13 mouse cellular contexts compared by ENCODE assay signal in genomic region chr5:120138406-120138805, GRCm38 (mm10). TPM values are rescaled to one million over a fixed set of nuclear protein-coding genes. Genes with fewer than 3 reads are reported as not detected.
A peak's percentile ranks its signal among the peaks of the same experiment; 100 is the strongest.
DNase-seq lines count a peak whose midpoint lies in the region; ATAC-seq and TF ChIP-seq lines count a peak whose summit lies in the region.
"Had no signal": no experiment of that assay in that cellular context is flagged by ENCODE, and none has a peak within 500 bp of the region (broad histone marks: within the 10 kb centered on the region; RNA-seq: fewer than 3 reads in every experiment).

No protein-coding gene starts in this region.

- H3K27ac ChIP-seq in kidney, adult 2 months (ENCODE audit: insufficient read depth, low read depth, low read length), result no peak overlapping the region
- no peak overlapping the region for H3K27ac ChIP-seq in kidney, embryonic 15.5 days
- peak overlapping the region; percentile 32; the same call in 1 of the 2 replicates for H3K27ac ChIP-seq in heart, postnatal 0 days (ENCODE audit: low read depth)
- peak overlapping the region; percentile 92 for H3K27ac ChIP-seq in liver, embryonic 13.5 days
- no peak overlapping the region for H3K27ac ChIP-seq in midbrain, postnatal 0 days (ENCODE audit: low read depth, low read length)
- H3K27ac ChIP-seq: embryonic facial prominence, embryonic 15.5 days; kidney, postnatal 0 days; neural tube, embryonic 12.5 days had no signal

- WGBS in kidney, adult 2 months, result 53% methylated on average over 3 of the region's 3 CpGs
- WGBS in kidney, embryonic 15.5 days, result 88% methylated on average over 3 of the region's 3 CpGs
- 22% methylated on average over 3 of the region's 3 CpGs for WGBS in heart, postnatal 0 days
- 52% methylated on average over 3 of the region's 3 CpGs for WGBS in liver, embryonic 13.5 days (ENCODE audit: insufficient replicate concordance)
- WGBS in midbrain, postnatal 0 days, result 81% methylated on average over 3 of the region's 3 CpGs

- ATAC-seq in kidney, embryonic 15.5 days (replicated peaks; ENCODE audit: low FRiP score), result no peak
- ATAC-seq in heart, postnatal 0 days (ENCODE audit: insufficient read depth, low read depth), result peak; percentile 54
- ATAC-seq in liver, embryonic 13.5 days (ENCODE audit: low read depth), result no peak
- ATAC-seq in midbrain, postnatal 0 days (ENCODE audit: low FRiP score), result no peak
- ATAC-seq: CD4-positive, CD25-positive, alpha-beta regulatory T cell, adult 4 months had no signal

- TF ChIP-seq CTCF in kidney, adult 2 months (conservative IDR thresholded peaks at IDR 0.05; ENCODE audit: insufficient read depth, insufficient read length, low read depth, low read length), result no peak
- TF ChIP-seq CTCF in heart, postnatal 0 days (IDR thresholded peaks at IDR 0.05; ENCODE audit: low read depth), result no peak
- no peak for TF ChIP-seq CTCF in midbrain, postnatal 0 days (IDR thresholded peaks at IDR 0.05)

- H3K4me2 ChIP-seq in kidney, embryonic 15.5 days, result no peak overlapping the region
- no peak overlapping the region for H3K4me2 ChIP-seq in heart, postnatal 0 days (ENCODE audit: low read depth, low read length)
- H3K4me2 ChIP-seq in liver, embryonic 13.5 days, result peak overlapping the region; percentile 80
- H3K4me2 ChIP-seq in midbrain, postnatal 0 days (ENCODE audit: low read depth, low read length, poor library complexity, severe bottlenecking), result no peak overlapping the region
- H3K4me2 ChIP-seq: embryonic facial prominence, embryonic 15.5 days; neural tube, embryonic 12.5 days had no signal

- DNase-seq in kidney, adult 2 months, result peak; percentile 74
- peak; percentile 29 for DNase-seq in gastrocnemius, postnatal 10 days
- no peak for DNase-seq in heart, postnatal 0 days (ENCODE audit: low spot score)
- DNase-seq in liver, embryonic 13.5 days, result no peak
- no peak for DNase-seq in cerebellum, adult 18-20 months
- no peak for DNase-seq in midbrain, postnatal 0 days (ENCODE audit: low spot score)
- no peak for DNase-seq in spleen, adult 18-20 months
- DNase-seq: cerebellum, adult 11 months had no signal

- no peaks in the 10 kb centered on the region for H3K36me3 ChIP-seq in kidney, adult 2 months (ENCODE audit: control insufficient read depth, insufficient read depth, low read length)
- H3K36me3 ChIP-seq in kidney, embryonic 15.5 days, result peaks cover 57% of the 10 kb centered on the region
- peaks cover 24% of the 10 kb centered on the region for H3K36me3 ChIP-seq in heart, postnatal 0 days (replicated peaks; ENCODE audit: control insufficient read depth, insufficient read depth, low read length)
- H3K36me3 ChIP-seq in liver, embryonic 13.5 days, result peaks cover 61% of the 10 kb centered on the region
- H3K36me3 ChIP-seq in midbrain, postnatal 0 days (ENCODE audit: insufficient read depth, low read length), result peaks cover 9% of the 10 kb centered on the region

- H3K4me1 ChIP-seq in kidney, adult 2 months (ENCODE audit: control insufficient read depth, insufficient read depth, low read length), result peaks cover 3% of the 10 kb centered on the region; the same call in 1 of the 2 replicates
- peaks cover 5% of the 10 kb centered on the region; the same call in 1 of the 2 replicates for H3K4me1 ChIP-seq in kidney, embryonic 15.5 days
- peaks cover 9% of the 10 kb centered on the region; the same call in 1 of the 2 replicates for H3K4me1 ChIP-seq in heart, postnatal 0 days (ENCODE audit: control insufficient read depth, insufficient read depth)
- peaks cover 69% of the 10 kb centered on the region for H3K4me1 ChIP-seq in liver, embryonic 13.5 days (replicated peaks)
- H3K4me1 ChIP-seq in midbrain, postnatal 0 days (ENCODE audit: insufficient read depth, low read length), result no peaks in the 10 kb centered on the region
- H3K4me1 ChIP-seq: embryonic facial prominence, embryonic 15.5 days had no signal

- TF ChIP-seq POLR2A in kidney, adult 2 months (IDR thresholded peaks at IDR 0.05; ENCODE audit: low read depth, low read length), result no peak

- TF ChIP-seq EP300 in heart, postnatal 0 days (IDR thresholded peaks at IDR 0.05; ENCODE audit: low read depth), result no peak

- no peak overlapping the region for H3K4me3 ChIP-seq in kidney, adult 2 months (ENCODE audit: insufficient read depth, low read depth, low read length)
- no peak overlapping the region for H3K4me3 ChIP-seq in kidney, embryonic 15.5 days (replicated peaks)
- H3K4me3 ChIP-seq in heart, postnatal 0 days (ENCODE audit: low read depth, low read length), result no peak overlapping the region
- H3K4me3 ChIP-seq in liver, embryonic 13.5 days (replicated peaks), result peak overlapping the region; percentile 44
- H3K4me3 ChIP-seq in midbrain, postnatal 0 days (ENCODE audit: low read depth, low read length), result no peak overlapping the region
- H3K4me3 ChIP-seq: embryonic facial prominence, embryonic 15.5 days; neural tube, embryonic 12.5 days had no signal

- H3K9me3 ChIP-seq in kidney, embryonic 15.5 days (replicated peaks), result no peaks in the 10 kb centered on the region
- no peaks in the 10 kb centered on the region for H3K9me3 ChIP-seq in heart, postnatal 0 days (replicated peaks; ENCODE audit: control insufficient read depth, low read length)
- H3K9me3 ChIP-seq in liver, embryonic 13.5 days (replicated peaks), result no peaks in the 10 kb centered on the region
- H3K9me3 ChIP-seq in midbrain, postnatal 0 days (ENCODE audit: low read length), result no peaks in the 10 kb centered on the region
- H3K9me3 ChIP-seq: embryonic facial prominence, embryonic 15.5 days; neural tube, embryonic 12.5 days had no signal

- no peak overlapping the region for H3K9ac ChIP-seq in kidney, embryonic 15.5 days
- H3K9ac ChIP-seq in heart, postnatal 0 days (replicated peaks; ENCODE audit: low read depth, low read length), result no peak overlapping the region
- peak overlapping the region; percentile 70 for H3K9ac ChIP-seq in liver, embryonic 13.5 days
- H3K9ac ChIP-seq in midbrain, postnatal 0 days (replicated peaks; ENCODE audit: low read length, poor library complexity, severe bottlenecking), result no peak overlapping the region
- H3K9ac ChIP-seq: embryonic facial prominence, embryonic 15.5 days; neural tube, embryonic 12.5 days had no signal

- no peaks in the 10 kb centered on the region for H3K27me3 ChIP-seq in kidney, adult 2 months (replicated peaks; ENCODE audit: control insufficient read depth, insufficient read depth, low read length)
- H3K27me3 ChIP-seq in kidney, embryonic 15.5 days, result no peaks in the 10 kb centered on the region
- H3K27me3 ChIP-seq in heart, postnatal 0 days (ENCODE audit: control insufficient read depth, insufficient read depth, low read length), result no peaks in the 10 kb centered on the region
- no peaks in the 10 kb centered on the region for H3K27me3 ChIP-seq in liver, embryonic 13.5 days
- no peaks in the 10 kb centered on the region for H3K27me3 ChIP-seq in midbrain, postnatal 0 days (ENCODE audit: insufficient read depth, low read length)
- H3K27me3 ChIP-seq: embryonic facial prominence, embryonic 15.5 days; neural tube, embryonic 12.5 days had no signal

RNA-seq across cellular contexts. Expression of gene Rbm19, which starts 22.1 kb away (rescaled TPM):
- polyA plus RNA-seq in kidney, adult 2 months (2012; rRNA removed), result 10.7 and 12.1 TPM in 2 replicates
- 25.0 and 25.9 TPM in 2 replicates for polyA plus RNA-seq in kidney, embryonic 15.5 days (2015; fragmentation: Nextera tagmentation; extraction: Ambion mirVana)
- 10 to 100 TPM; 14.1 to 20.8 TPM for total RNA-seq in gastrocnemius, postnatal 10 days (2021)
- 19.5 and 20.8 TPM in 2 replicates for total RNA-seq in heart, postnatal 0 days (2014; rRNA removed; ENCODE audit: low replicate concordance)
- 10.2 and 10.8 TPM in 2 replicates for polyA plus RNA-seq in heart, postnatal 0 days (2015; fragmentation: Nextera tagmentation; extraction: Ambion mirVana)
- 18.4 and 19.4 TPM in 2 replicates for polyA plus RNA-seq in liver, embryonic 13.5 days (2015; fragmentation: Nextera tagmentation; extraction: Ambion mirVana)
- 34.5 and 34.7 TPM in 2 replicates for total RNA-seq in midbrain, postnatal 0 days (2014; rRNA removed)
- 17.5 and 17.9 TPM in 2 replicates for polyA plus RNA-seq in midbrain, postnatal 0 days (2015; fragmentation: Nextera tagmentation; extraction: Ambion mirVana)

Comparison
In these comparisons a context has a peak if more than half of its experiments do, and no peak if none do; other contexts are left out.
1. DNase-seq: peak in kidney, adult 2 months (single experiment) and gastrocnemius, postnatal 10 days (single experiment); none in heart, postnatal 0 days (single experiment), liver, embryonic 13.5 days (single experiment), cerebellum, adult 18-20 months (0 of 2), midbrain, postnatal 0 days (single experiment) and spleen, adult 18-20 months (0 of 2).
2. H3K27ac ChIP-seq: peak in heart, postnatal 0 days (single experiment) and liver, embryonic 13.5 days (single experiment); none in kidney, adult 2 months (single experiment), kidney, embryonic 15.5 days (single experiment) and midbrain, postnatal 0 days (single experiment).